Mouse (Mus musculus) CH12.LX (cell line): Measurements from ENCODE around the gene Utp11. TPM values are rescaled to one million over a fixed set of nuclear protein-coding genes. Genes with fewer than 3 reads are reported as not detected.
"Not testable (repeated sequence)": the region's sequence is repeated elsewhere in the genome, so short reads cannot be mapped to it uniquely, and the experiment has no call there.

Source experiments
- DNase-seq: peaks from one replicate; pipeline ENCODE4 v3.0.0-alpha.2; 2013; ENCODE audit errors: extremely low read depth
- H3K27ac ChIP-seq: 2 replicates; pipeline ENCODE4 v1.5.1; 2012; ENCODE audit warnings: low read depth, mild to moderate bottlenecking, control low read depth, moderate library complexity; ENCODE audit not compliant: insufficient read depth
- H3K27me3 ChIP-seq: replicated peaks from 2 replicates; pipeline ENCODE3; 2012; ENCODE audit warnings: inconsistent platforms
- H3K36me3 ChIP-seq, 2 experiments: replicated peaks in 1 of 2; 2 replicates each; pipeline versions ENCODE3 to v1.6.1; 2012; ENCODE audit warnings: inconsistent platforms in 1 of 2, low read length in 1 of 2, mild to moderate bottlenecking in 1 of 2, mixed read lengths in 1 of 2, moderate library complexity in 1 of 2; ENCODE audit not compliant: control insufficient read depth in 1 of 2, insufficient read depth in 1 of 2
- H3K4me1 ChIP-seq, 2 experiments: 2 replicates each; pipeline ENCODE4 v1.6.1; 2012; ENCODE audit warnings: inconsistent platforms in 1 of 2, moderate library complexity in 1 of 2; ENCODE audit not compliant: insufficient read depth in 2 of 2, control insufficient read depth in 1 of 2
- H3K4me2 ChIP-seq: 2 replicates; pipeline ENCODE4 v1.6.1; 2012; ENCODE audit warnings: low read depth, mild to moderate bottlenecking, control low read depth; ENCODE audit not compliant: poor library complexity, insufficient read depth, severe bottlenecking
- H3K4me3 ChIP-seq, 3 experiments: fragments of 150-350 bp in 1 of 3; sonication (generic) in 1 of 3; replicated peaks in 1 of 3; 2 replicates each; pipeline versions ENCODE3 to v1.5.1; 2011 to 2012; ENCODE audit warnings: low read depth in 2 of 3, low read length in 2 of 3, mild to moderate bottlenecking in 2 of 3, moderate library complexity in 2 of 3, control low read depth in 1 of 3, improper control_type of control experiment in 1 of 3, inconsistent platforms in 1 of 3, mixed read lengths in 1 of 3; ENCODE audit not compliant: poor library complexity in 1 of 3
- H3K79me2 ChIP-seq: replicated peaks from 2 replicates; pipeline ENCODE4 v1.6.1; 2012; ENCODE audit warnings: mild to moderate bottlenecking, moderate library complexity; ENCODE audit not compliant: control insufficient read depth, poor library complexity, insufficient read depth, severe bottlenecking; ENCODE audit errors: extremely low read depth
- H3K9ac ChIP-seq: 2 replicates; pipeline ENCODE4 v1.6.1; 2012; ENCODE audit warnings: low read depth, mild to moderate bottlenecking, control low read depth, moderate library complexity; ENCODE audit not compliant: insufficient read depth
- H3K9me3 ChIP-seq: replicated peaks from 2 replicates; pipeline ENCODE3; 2012; ENCODE audit warnings: low read length, inconsistent platforms, mixed read lengths
- BHLHE40 ChIP-seq: IDR thresholded peaks from 2 replicates; pipeline ENCODE4 v1.6.1; 2011; ENCODE audit warnings: mild to moderate bottlenecking, low read depth, low read length, improper control_type of control experiment
- ETS1 ChIP-seq: conservative IDR thresholded peaks from 2 replicates; pipeline ENCODE4 v1.6.1; 2012; ENCODE audit warnings: low read depth, mild to moderate bottlenecking, inconsistent platforms, low read length, improper control_type of control experiment, moderate library complexity
- GABPA ChIP-seq: IDR thresholded peaks from 2 replicates; pipeline ENCODE4 v1.6.1; 2012; ENCODE audit warnings: low read depth, low read length, improper control_type of control experiment, inconsistent platforms; ENCODE audit not compliant: insufficient replicate concordance
- ZNF384 ChIP-seq: IDR thresholded peaks from 2 replicates; pipeline ENCODE4 v1.6.1; 2012; ENCODE audit warnings: low read depth, low read length, improper control_type of control experiment, inconsistent platforms
- dilution Hi-C: fragments of 300-500 bp; cut with MboI; formaldehyde crosslinking; loops from 2 replicates; pipeline ENCODE4 v1.14.3; 2020; ENCODE audit warnings: low sequenced_read_pairs; ENCODE audit not compliant: extremely low pct_unique_long_range_greater_than_20kb, extremely low pct_ligation_motif_present
- in situ Hi-C: fragments of 300-500 bp; cut with MboI; formaldehyde crosslinking; loops from 3 replicates; pipeline ENCODE4 v1.14.3; 2019; ENCODE audit warnings: low sequenced_read_pairs, low pct_ligation_motif_present, low pct_unique_long_range_greater_than_20kb, mixed read lengths
- polyA plus RNA-seq: library from polyadenylated mRNA; unstranded; fragments of >175 nt; gene quantifications from 2 replicates; pipeline ENCODE4 v1.2.1, GENCODE M21; 2012; ENCODE audit warnings: low read depth; ENCODE audit not compliant: insufficient read length
- total RNA-seq, 2 experiments: library from RNA; depleted of rRNA; stranded (reverse); fragments of 300-350 nt in 1 of 2; fragments of >200 nt in 1 of 2; gene quantifications; 2 replicates each; pipeline ENCODE4 v1.2.3; 2012 to 2014

Gene Utp11
- total and polyA plus RNA-seq, 3 experiments: 52.7 to 102 (median 78.1) TPM

DNA sequence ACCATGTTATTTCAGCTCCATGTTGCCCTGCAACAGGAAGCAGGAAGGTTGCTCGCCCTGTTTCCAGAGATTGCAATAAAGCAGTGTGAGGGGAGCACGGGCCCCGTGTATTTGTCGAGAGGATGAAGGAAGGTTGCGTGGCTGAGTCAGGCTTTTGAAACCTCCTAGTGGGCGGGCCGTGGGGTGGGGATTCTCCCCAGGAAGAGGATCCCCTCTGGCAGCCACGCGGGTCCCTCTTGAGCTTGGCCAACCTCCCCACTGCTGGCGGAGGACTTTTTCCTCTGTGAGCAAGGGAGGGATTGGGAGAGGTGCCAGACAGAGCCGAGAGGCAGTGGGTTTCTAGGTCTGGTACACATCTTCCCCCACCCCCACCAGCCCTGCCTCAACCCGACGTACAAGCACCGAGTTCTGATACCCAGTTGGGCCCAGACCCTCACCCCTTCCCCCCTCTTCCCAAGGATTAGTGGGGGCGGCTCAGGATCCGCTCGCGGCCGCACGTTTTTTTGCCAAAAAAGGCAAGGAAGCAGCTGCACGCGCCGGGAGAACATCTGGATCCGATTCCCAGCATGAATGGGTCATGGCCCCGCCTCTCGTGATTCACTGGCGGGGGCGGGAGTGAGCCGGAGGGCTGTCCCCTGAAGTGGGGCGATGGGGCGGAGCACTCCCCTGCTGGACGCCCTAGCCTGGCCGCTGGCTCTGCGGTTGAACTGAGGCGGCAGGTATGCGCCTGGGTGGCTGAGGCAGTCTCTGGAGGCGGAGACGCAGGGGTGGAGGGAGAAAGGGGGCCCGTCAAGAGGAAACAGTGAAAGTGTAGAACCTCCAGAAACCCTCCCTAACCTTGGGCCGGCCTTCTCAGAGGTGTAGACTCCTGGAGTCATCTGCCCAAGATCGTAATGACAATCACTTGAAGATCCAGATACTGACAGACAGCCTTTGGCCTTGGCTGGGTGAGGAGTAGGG is 15.4 kb upstream of the Utp11 start (continued):
- no peak for TF ChIP-seq GABPA
- TF ChIP-seq, all 38 proteins: peak for 19

GRCm38 (mm10) chr4:124708200-124708517 is 14.8 kb upstream of the Utp11 start:
- H3K27ac ChIP-seq: peak overlapping the region; percentile 90
- H3K4me3 ChIP-seq, H3K27me3 ChIP-seq, DNase-seq, dilution Hi-C loops, H3K9me3 ChIP-seq, H3K79me2 ChIP-seq: not testable (repeated sequence)
- H3K4me2 ChIP-seq: peak overlapping the region; percentile 58; the same call in 1 of the 2 replicates
- H3K36me3 ChIP-seq: peaks cover 17 to 24% of the 10 kb centered on the region in 2 experiments
- TF ChIP-seq ZNF384 (peak; percentile 91), ETS1 (0 out of 2 replicates have a peak, but pooled peaks have one; percentile 49), BHLHE40 (peak; percentile 21; the same call in 1 of the 2 replicates)
- in situ Hi-C loops: loop anchor here (10.0 kb wide), 1 partner anchor 357 kb away; the partner anchor contains the start of genes Dnali1 and Snip1
- peak overlapping the region; percentile 70 for H3K9ac ChIP-seq
- H3K4me1 ChIP-seq: peaks cover 40 to 72% of the 10 kb centered on the region in 2 experiments

- H3K79me2 ChIP-seq, H3K9me3 ChIP-seq, DNase-seq, H3K4me3 ChIP-seq, dilution Hi-C loops, H3K4me2 ChIP-seq, H3K27me3 ChIP-seq, H3K9ac ChIP-seq: not testable (repeated sequence)
- Histone ChIP-seq H3K36me3 (peaks cover 17 to 22% of the 10 kb centered on the region in 2 experiments), H3K4me1 (peaks cover 41 to 74% of the 10 kb centered on the region in 2 experiments), H3K27ac (peak overlapping the region; percentile 29; the same call in 1 of the 2 replicates)
- in situ Hi-C loops: loop anchor here (10.0 kb wide), 1 partner anchor 357 kb away; the partner anchor contains the start of genes Dnali1 and Snip1
Measured at GRCm38 (mm10) chr4:124707381-124708199, 14.2 kb upstream of the Utp11 start.
